Mouse (Mus musculus) CD4-positive, CD25-positive, alpha-beta regulatory T cell, adult 4 months (primary cell): ENCODE data around the gene Ndufa3. TPM values are rescaled to one million over a fixed set of nuclear protein-coding genes. Genes with fewer than 3 reads are reported as not detected.

ENCODE experiments used
- ATAC-seq: one replicate; pipeline ENCODE4 v1.8.0; 2017
- polyA plus RNA-seq, 2 experiments: library from polyadenylated mRNA; unstranded; fragments of 100-300 nt; shearing (Covaris generic); gene quantifications; one replicate each; pipeline ENCODE4 v1.2.1; 2017

The Ndufa3 gene
- polyA plus RNA-seq, 2 experiments from 2014 or later = 538 to 754 TPM

DNA sequence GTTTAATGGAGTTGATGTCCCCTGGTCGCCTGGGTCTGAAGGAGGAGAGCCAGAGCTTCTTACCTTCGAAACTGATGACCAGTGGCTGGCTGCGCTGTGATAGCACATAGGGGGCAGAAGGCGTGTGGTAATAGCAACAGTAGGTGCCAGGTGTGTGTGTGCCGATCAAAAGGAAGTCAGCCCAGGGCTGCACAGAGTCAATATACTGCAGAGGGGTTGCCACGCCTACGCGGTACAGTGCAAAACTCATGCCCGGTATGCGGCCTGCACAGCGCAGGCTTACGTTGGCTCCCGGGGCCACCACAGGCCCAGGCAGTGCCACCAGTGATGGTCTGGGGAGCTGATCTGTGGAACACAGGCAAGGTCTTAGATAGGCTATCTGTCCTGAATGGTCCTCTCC, 6.2 kb upstream of the Ndufa3 start:
- no peak for ATAC-seq

- ATAC-seq = no peak
Measured at GRCm38 (mm10) chr7:3614021-3614420, 3.2 kb upstream of the Ndufa3 start.

- no peak for ATAC-seq
Measured at GRCm38 (mm10) chr7:3616057-3616388, 1.1 kb upstream of the Ndufa3 start, which contains the start of gene Oscar. Gene Oscar, minus strand, starts transcription at chr7:3616157.

DNA sequence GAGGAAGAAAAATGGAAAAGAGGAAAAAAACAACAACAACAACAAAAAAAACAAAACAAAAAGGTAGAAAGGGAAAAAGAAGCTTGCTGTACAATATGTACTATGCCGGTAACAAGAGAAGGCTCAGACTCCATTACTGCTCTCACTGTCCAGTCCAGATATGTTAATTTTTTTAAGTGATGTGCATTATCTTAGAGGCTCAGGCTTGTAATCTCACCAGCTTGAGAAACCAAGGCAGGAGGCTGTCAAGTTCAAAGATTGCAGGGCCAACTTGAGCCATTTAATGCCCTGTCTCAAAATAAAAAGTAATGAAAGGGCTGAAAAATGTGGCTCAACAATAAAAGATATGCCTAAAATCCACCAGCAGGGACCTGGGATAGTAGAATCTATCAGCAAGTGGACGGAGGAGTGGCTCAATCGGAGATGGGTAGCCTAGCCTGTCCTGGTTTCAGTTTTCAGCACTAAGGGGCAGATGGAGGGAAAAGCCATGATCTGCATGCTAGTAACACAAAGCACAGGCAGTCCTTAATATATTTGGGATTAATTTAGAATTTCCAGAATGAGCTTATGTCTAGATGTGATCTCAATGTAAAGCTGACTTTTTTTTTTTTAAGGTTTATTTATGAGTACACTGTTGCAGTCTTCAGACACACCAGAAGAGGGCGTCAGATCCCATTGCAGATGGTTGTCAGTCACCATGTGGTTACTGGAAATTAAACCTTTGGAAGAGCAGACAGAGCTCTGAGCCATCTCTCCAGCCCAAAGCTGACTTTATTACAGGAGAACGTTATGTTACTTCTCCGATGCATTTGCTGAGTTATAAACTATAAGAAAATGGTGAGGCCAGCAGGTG, 558 bp upstream of the Ndufa3 start:
- peak; percentile 45 for ATAC-seq

- peak; percentile 2 for ATAC-seq
Measured at GRCm38 (mm10) chr7:3629030-3629429, 11.9 kb downstream of the Ndufa3 start.

- peak; percentile 93 for ATAC-seq
Measured at GRCm38 (mm10) chr7:3629543-3630477, 12.6 kb downstream of the Ndufa3 start, which contains the start of the genes Tfpt and Prpf31. Gene Tfpt, minus strand, starts transcription at chr7:3629929. Gene Prpf31, plus strand, starts transcription at chr7:3629985.

DNA sequence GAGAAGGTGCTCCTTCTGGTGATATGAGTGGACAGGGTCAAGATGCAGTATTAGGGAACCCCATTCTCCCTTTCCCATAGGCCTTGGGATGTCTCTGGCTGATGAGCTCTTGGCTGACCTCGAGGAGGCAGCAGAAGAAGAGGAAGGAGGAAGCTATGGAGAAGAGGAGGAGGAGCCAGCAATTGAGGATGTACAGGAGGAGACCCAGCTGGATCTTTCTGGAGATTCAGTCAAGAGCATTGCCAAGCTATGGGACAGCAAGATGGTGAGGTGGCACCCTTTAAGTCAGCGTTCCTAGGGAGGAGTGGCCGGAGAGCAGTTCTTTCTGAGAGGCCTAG, 13.3 kb downstream of the Ndufa3 start:
- no peak for ATAC-seq

DNA sequence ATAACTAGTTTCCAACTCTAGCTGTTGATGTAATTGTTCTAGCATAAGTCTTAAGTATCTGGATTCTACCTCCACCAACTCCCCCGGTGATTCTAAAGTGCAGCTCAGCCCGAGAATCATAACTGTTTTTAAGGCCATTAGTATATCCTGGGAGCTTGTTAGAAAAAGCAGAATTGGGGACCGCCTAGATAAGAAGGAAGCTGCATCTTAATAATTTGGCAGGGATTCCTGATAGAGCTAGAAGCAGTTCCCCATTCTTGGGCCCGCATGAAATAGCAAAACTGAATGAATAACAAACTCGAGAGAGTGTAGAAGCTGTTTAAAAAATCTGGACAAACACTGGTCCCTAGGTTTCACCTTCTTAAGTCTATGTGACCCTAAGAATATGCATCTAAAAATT, 26.2 kb downstream of the Ndufa3 start:
- no peak for ATAC-seq

DNA sequence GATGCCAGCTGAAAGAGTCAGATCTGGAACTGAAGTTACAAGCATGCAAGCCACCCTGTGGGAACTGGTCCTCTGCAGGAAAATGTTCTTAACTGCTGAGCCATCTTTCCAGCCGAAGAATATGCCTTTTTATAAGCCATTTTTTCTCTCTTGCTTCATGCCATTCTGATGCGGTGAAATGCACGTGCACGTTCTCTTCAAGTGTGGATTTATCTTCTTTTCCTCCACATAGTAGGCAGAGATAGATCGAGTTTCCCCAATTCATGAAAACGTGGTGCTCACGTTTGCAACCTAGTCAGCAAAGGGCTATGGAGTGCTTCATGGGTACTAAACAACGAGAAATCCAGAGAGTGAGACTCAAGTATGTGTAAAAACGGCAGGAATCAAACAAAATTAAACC, 26.7 kb downstream of the Ndufa3 start:
- ATAC-seq = no peak

GRCm38 (mm10) chr7:3644348-3644671, 27.1 kb downstream of the Ndufa3 start:
- ATAC-seq = no peak

DNA sequence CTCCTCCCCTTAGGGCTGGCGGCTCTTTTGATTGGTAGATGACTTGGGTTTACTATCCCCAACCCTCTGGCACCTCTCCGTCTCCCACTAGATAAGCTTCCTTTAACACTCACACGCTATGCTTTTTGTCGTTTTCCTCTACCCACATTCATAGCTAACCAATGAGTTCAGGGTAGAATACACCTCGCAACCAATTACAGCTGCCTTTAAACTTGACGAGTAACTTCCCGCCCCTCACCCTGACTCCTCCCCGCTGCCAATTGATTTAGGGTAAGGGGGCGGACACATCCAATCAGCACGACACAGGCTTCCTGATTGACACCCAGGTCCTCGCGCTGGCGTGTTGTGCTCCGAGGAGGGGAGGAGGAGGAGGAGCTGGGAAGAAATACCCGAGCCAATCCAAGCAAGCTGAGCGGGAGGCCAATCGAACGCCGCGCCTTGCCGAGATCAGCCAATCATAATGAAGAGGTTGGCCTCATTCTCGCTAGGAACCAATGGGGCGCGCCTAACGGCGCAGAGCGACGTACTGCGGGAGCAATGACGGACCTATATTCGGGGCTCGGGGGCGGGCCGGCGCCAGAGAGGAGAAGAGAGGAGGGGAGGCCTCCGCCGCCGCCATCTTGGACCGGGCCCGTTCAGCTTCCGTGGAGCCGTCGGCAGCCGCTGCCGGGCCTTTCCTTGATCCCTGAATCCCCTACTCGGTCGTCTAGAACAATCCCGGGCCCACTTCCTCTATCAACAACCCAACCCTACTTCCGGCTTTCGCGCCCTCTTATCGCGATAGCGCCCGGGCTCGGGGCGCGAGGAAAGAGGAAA, 27.7 kb downstream of the Ndufa3 start, which contains the start of gene Cnot3:
Cnot3 (plus strand) TSS at position 597 of the 816 bp plus-strand sequence.
- peak; percentile 86 for ATAC-seq

GRCm38 (mm10) chr7:3645488-3646025, 28.4 kb downstream of the Ndufa3 start:
- ATAC-seq = no peak

DNA sequence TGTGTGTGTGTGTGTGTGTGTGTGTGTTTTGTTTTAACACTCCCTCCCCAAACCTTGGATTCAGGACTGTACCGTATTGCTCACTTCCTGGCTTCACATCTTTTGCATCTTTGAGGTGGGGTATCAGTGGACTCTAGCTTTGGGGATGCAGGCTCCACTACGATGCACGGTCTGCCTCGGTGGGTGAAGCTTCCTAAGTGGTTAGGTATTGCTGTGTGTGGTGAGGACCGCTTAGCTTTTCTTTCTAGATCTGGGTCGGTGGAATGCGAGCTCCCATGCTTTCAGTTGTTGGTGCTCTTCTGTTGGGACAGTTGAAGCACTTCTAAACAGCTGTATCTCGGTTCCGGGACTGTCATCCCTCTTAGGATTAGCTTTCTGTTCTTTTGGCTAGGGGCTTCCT, 29.0 kb downstream of the Ndufa3 start:
- ATAC-seq = no peak

GRCm38 (mm10) chr7:3646641-3647040, 29.5 kb downstream of the Ndufa3 start:
- ATAC-seq = no peak

- ATAC-seq = no peak
Measured at GRCm38 (mm10) chr7:3656966-3657365, 39.8 kb downstream of the Ndufa3 start.

GRCm38 (mm10) chr7:3658578-3658977, 41.4 kb downstream of the Ndufa3 start:
- no peak for ATAC-seq

- no peak for ATAC-seq
Measured at GRCm38 (mm10) chr7:3664524-3665214, 47.5 kb downstream of the Ndufa3 start.

DNA sequence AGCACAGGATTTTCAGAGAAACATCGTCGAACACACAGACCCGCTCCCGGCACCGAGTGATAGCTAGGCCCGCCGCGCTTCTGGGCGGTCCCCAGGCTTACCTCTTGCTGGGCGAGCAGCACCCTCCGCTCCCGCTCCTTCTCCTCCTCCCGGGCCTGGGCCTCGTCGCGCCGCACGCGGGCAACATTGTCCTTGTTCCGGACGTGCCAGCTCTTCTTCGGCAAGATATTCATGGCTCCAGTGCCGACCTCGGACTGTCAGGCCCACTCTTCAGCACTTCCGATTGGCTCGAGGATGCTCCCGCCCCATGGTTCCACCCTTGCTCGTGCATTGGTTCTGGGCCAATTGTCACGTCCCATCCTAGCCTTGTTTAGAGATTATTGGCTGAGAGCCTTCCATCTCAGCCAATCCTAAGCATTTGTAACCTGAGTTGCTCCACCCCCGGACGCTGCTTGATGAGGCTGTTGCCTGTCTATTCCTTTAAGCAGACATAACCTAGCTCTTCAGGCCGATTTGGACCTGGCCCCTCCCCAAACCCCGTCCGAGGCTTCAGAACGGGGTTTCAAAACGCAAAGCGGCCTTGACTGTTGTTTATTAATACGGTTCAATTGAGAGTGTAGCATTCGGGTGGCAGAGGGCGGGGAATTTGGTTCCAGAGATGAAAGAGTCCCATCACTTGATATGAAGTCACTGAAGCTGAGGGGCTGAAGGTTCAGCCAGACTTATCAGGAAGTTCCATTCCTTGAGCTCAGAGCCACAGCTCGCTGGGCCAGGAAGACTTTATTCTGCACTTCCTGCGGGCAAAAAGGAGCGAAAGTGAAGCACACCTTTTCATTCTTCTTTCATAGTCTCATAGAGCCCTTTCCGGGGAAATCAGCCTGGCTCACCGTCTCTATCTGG, 48.3 kb downstream of the Ndufa3 start, which contains the start of gene Leng1:
Leng1 (minus strand) TSS at position 626 of the 900 bp plus-strand sequence.
- peak; percentile 97 for ATAC-seq

- no peak for ATAC-seq
Measured at GRCm38 (mm10) chr7:3666921-3667391, 49.8 kb downstream of the Ndufa3 start.
